Mouse (Mus musculus): Measurements from ENCODE around the gene Cry2. TPM values are rescaled to one million over a fixed set of nuclear protein-coding genes. Genes with fewer than 3 reads are reported as not detected.

Gene Cry2
- total RNA-seq, 1 experiment from 2014 or later, result 8.5 TPM

- no peak for ATAC-seq (ENCODE audit: extremely low read depth, insufficient number of reproducible peaks, low FRiP score, poor library complexity, severe bottlenecking)
Observed at GRCm38 (mm10) chr2:92354224-92354623, 79.6 kb downstream of the Cry2 start.

Other genes with a start within 250 kb of the Cry2 start
- 20.7 and 21.6 TPM in 2 replicates for gene Pex16, start 59.4 kb downstream of the Cry2 start, total RNA-seq (2017)
- gene Large2, start 59.2 kb downstream of the Cry2 start, total RNA-seq (2017), result 0.12 TPM in 1 of 2 replicates, not detected in the other
- gene 1700029I15Rik, start 51.5 kb downstream of the Cry2 start, total RNA-seq (2017), result 9.8 and 13.7 TPM in 2 replicates
- gene Mapk8ip1, start 32.8 kb downstream of the Cry2 start, total RNA-seq (2017), result not detected in 2 replicates
- gene Slc35c1, start 26.5 kb upstream of the Cry2 start, total RNA-seq (2017), result 21.6 TPM in 2 replicates
- gene Chst1, start 165.7 kb upstream of the Cry2 start, total RNA-seq (2017), result 0.35 TPM in 1 of 2 replicates, not detected in the other

Data from neutrophil, adult 5-6 weeks (primary cell).